In genomic region chr13:30987686-30988085, GRCm38 (mm10) we compare ENCODE assay signal across 22 mouse cellular contexts. TPM values are rescaled to one million over a fixed set of nuclear protein-coding genes. Genes with fewer than 3 reads are reported as not detected.
"Had no signal": no experiment of that assay in that cellular context is flagged by ENCODE, and none has a peak within 500 bp of the region (broad histone marks: within the 10 kb centered on the region; RNA-seq: fewer than 3 reads in every experiment).

No protein-coding gene starts in this region.

- DNase-seq: kidney, adult 11 months; kidney, postnatal 10 days; kidney, postnatal 36 days; layer of hippocampus, postnatal 36 days; lung, adult 2 months; right cerebral cortex, adult 18-20 months; right cerebral cortex, postnatal 14 days; right cerebral cortex, postnatal 4 days; thymus, postnatal 25 days had no signal

- ATAC-seq: intestine, embryonic 15.5 days; midbrain, embryonic 15.5 days had no signal

- H3K27ac ChIP-seq: liver, embryonic 14.5 days; midbrain, embryonic 12.5 days; midbrain, embryonic 15.5 days; neural tube, embryonic 13.5 days; stomach, embryonic 15.5 days had no signal

- H3K4me3 ChIP-seq: intestine, embryonic 15.5 days; left cerebral cortex, adult 2 months; midbrain, embryonic 12.5 days; midbrain, embryonic 15.5 days; myocyte; neural tube, embryonic 13.5 days; stomach, embryonic 15.5 days had no signal

- H3K27me3 ChIP-seq: intestine, embryonic 15.5 days; stomach, embryonic 15.5 days had no signal

- H3K9ac ChIP-seq: intestine, embryonic 15.5 days; liver, embryonic 14.5 days; midbrain, embryonic 12.5 days; midbrain, embryonic 15.5 days; neural tube, embryonic 13.5 days; stomach, embryonic 15.5 days had no signal

- H3K9me3 ChIP-seq: intestine, embryonic 15.5 days; midbrain, embryonic 12.5 days; midbrain, embryonic 15.5 days; neural tube, embryonic 13.5 days; stomach, embryonic 15.5 days had no signal

- H3K4me2 ChIP-seq: midbrain, embryonic 12.5 days; midbrain, embryonic 15.5 days; neural tube, embryonic 13.5 days; stomach, embryonic 15.5 days had no signal

- H3K36me3 ChIP-seq: intestine, embryonic 15.5 days; midbrain, embryonic 12.5 days; midbrain, embryonic 15.5 days; neural tube, embryonic 13.5 days; stomach, embryonic 15.5 days had no signal

- H3K4me1 ChIP-seq: intestine, embryonic 15.5 days had no signal

RNA-seq across cellular contexts. Expression of gene Gm5447, which starts 13.7 kb away (rescaled TPM):
- total RNA-seq: layer of hippocampus, postnatal 10 days; layer of hippocampus, postnatal 36 days had no signal
- polyA plus RNA-seq: limb, embryonic 11.5 days; liver, adult 2 months; liver, embryonic 14.5 days; lung, adult 2 months; midbrain, embryonic 15.5 days; myocyte; neural tube, embryonic 13.5 days; thymus, postnatal 0 days had no signal

RNA-seq across cellular contexts. Expression of gene Hus1b, which starts 40.1 kb away (rescaled TPM):
- polyA plus RNA-seq: intestine, embryonic 15.5 days; limb, embryonic 11.5 days; lung, embryonic 16.5 days; midbrain, embryonic 15.5 days; myocyte; neural tube, embryonic 13.5 days had no signal
